Comparison of ENCODE assay signal across 8 mouse cellular contexts in genomic region chr10:80167460-80168037, GRCm38 (mm10). TPM values are rescaled to one million over a fixed set of nuclear protein-coding genes. Genes with fewer than 3 reads are reported as not detected.
DNase-seq lines count a peak whose midpoint lies in the region; ATAC-seq and TF ChIP-seq lines count a peak whose summit lies in the region.

No protein-coding gene starts in this region.

- ATAC-seq in hematopoietic stem cell, adult 5-6 weeks (replicated peaks in 1 of 2; ENCODE audit: insufficient read depth in 1 of 2, low FRiP score in 2 of 2, low TSS enrichment in 1 of 2, low read depth in 1 of 2, poor library complexity in 2 of 2, severe bottlenecking in 2 of 2): peak; percentile 79 to 85
- ATAC-seq in lung, embryonic 15.5 days (ENCODE audit: borderline replicate concordance, extremely low read depth, low FRiP score, low TSS enrichment): peak; percentile 92

- TF ChIP-seq POLR2A in olfactory bulb, adult 2 months (IDR thresholded peaks at IDR 0.05; ENCODE audit: insufficient read depth, low read depth, low read length): peak; percentile 99

- no peaks in the 10 kb centered on the region for H3K9me3 ChIP-seq in lung, embryonic 15.5 days

- peak overlapping the region; percentile 62 for H3K4me2 ChIP-seq in lung, embryonic 15.5 days

- no peak for TF ChIP-seq CTCF in olfactory bulb, adult 2 months (IDR thresholded peaks at IDR 0.05; ENCODE audit: insufficient read depth, low read depth, low read length)

- H3K4me3 ChIP-seq in lung, embryonic 15.5 days: peak overlapping the region; percentile 84
- peak overlapping the region; percentile 90 for H3K4me3 ChIP-seq in olfactory bulb, adult 2 months (ENCODE audit: insufficient read depth, low read depth, low read length)

- DNase-seq in MEL-GATA-1-ER (ENCODE audit: extremely low read depth, low read depth): peak; percentile 90
- DNase-seq in cerebellum, adult 8-10 months: peak; percentile 99
- peak; percentile 99 for DNase-seq in forelimb bud, embryonic 11.5 days (ENCODE audit: low read depth, low spot score)
- DNase-seq in layer of hippocampus, adult 9-10 months (ENCODE audit: low spot score): peak; percentile 95
- peak; percentile 97 to 98 for DNase-seq in thymus, adult 18-20 months

- H3K27me3 ChIP-seq in lung, embryonic 15.5 days: no peaks in the 10 kb centered on the region

- peak overlapping the region; percentile 100 for H3K27ac ChIP-seq in lung, embryonic 15.5 days
- H3K27ac ChIP-seq in olfactory bulb, adult 2 months (ENCODE audit: insufficient read depth, low read depth, low read length): peak overlapping the region; percentile 94

- under 1% methylated on average over 42 of the region's 55 CpGs for WGBS in lung, embryonic 15.5 days
- under 1% methylated on average over 55 of the region's 55 CpGs for WGBS in olfactory bulb, adult 2 months

- peaks cover 68% of the 10 kb centered on the region for H3K4me1 ChIP-seq in lung, embryonic 15.5 days
- peaks cover 59% of the 10 kb centered on the region for H3K4me1 ChIP-seq in olfactory bulb, adult 2 months (ENCODE audit: control insufficient read depth, insufficient read depth, low read length)

- peak overlapping the region; percentile 99 for H3K9ac ChIP-seq in lung, embryonic 15.5 days

- peaks cover 26% of the 10 kb centered on the region for H3K36me3 ChIP-seq in lung, embryonic 15.5 days

RNA-seq across cellular contexts. Expression of gene Cirbp, which starts 1.8 kb away (rescaled TPM):
- total RNA-seq in hematopoietic stem cell, adult 5-6 weeks (2017): 93.6 and 143 TPM in 2 replicates
- polyA plus RNA-seq in lung, embryonic 15.5 days (2015; fragmentation: Nextera tagmentation; extraction: Ambion mirVana): 94.6 and 95.1 TPM in 2 replicates
- polyA plus RNA-seq in olfactory bulb, adult 2 months (2012; ENCODE audit: insufficient read depth, insufficient read length, low replicate concordance, missing spikeins): not detected in 2 replicates

RNA-seq across cellular contexts. Expression of gene 1600002K03Rik, which starts 5.2 kb away (rescaled TPM):
- total RNA-seq in hematopoietic stem cell, adult 5-6 weeks (2017): 9.1 and 26.2 TPM in 2 replicates
- polyA plus RNA-seq in lung, embryonic 15.5 days (2015; fragmentation: Nextera tagmentation; extraction: Ambion mirVana): 11.6 and 14.7 TPM in 2 replicates
- polyA plus RNA-seq in olfactory bulb, adult 2 months (2012; ENCODE audit: insufficient read depth, insufficient read length, low replicate concordance, missing spikeins): not detected in 2 replicates

RNA-seq across cellular contexts. Expression of gene Efna2, which starts 11.7 kb away (rescaled TPM):
- not detected in 2 replicates for total RNA-seq in hematopoietic stem cell, adult 5-6 weeks (2017)
- polyA plus RNA-seq in lung, embryonic 15.5 days (2015; fragmentation: Nextera tagmentation; extraction: Ambion mirVana): 16.0 and 17.3 TPM in 2 replicates
- not detected in 2 replicates for polyA plus RNA-seq in olfactory bulb, adult 2 months (2012; ENCODE audit: insufficient read depth, insufficient read length, low replicate concordance, missing spikeins)

RNA-seq across cellular contexts. Expression of gene Midn, which starts 19.5 kb away (rescaled TPM):
- total RNA-seq in hematopoietic stem cell, adult 5-6 weeks (2017): 19.4 and 20.2 TPM in 2 replicates
- 17.5 and 18.6 TPM in 2 replicates for polyA plus RNA-seq in lung, embryonic 15.5 days (2015; fragmentation: Nextera tagmentation; extraction: Ambion mirVana)
- 128 TPM in 1 of 2 replicates, not detected in the other for polyA plus RNA-seq in olfactory bulb, adult 2 months (2012; ENCODE audit: insufficient read depth, insufficient read length, low replicate concordance, missing spikeins)

RNA-seq across cellular contexts. Expression of gene Cbarp, which starts 26.9 kb away (rescaled TPM):
- 2.2 and 2.4 TPM in 2 replicates for total RNA-seq in hematopoietic stem cell, adult 5-6 weeks (2017)
- polyA plus RNA-seq in lung, embryonic 15.5 days (2015; fragmentation: Nextera tagmentation; extraction: Ambion mirVana): 3.9 and 5.0 TPM in 2 replicates
- not detected in 2 replicates for polyA plus RNA-seq in olfactory bulb, adult 2 months (2012; ENCODE audit: insufficient read depth, insufficient read length, low replicate concordance, missing spikeins)

Comparison
In these comparisons a context has a peak if more than half of its experiments do, and no peak if none do; other contexts are left out.
1. Peak in every context shown above with its lines: DNase-seq, ATAC-seq, H3K4me3 ChIP-seq and H3K27ac ChIP-seq.
2. RNA of gene 1600002K03Rik, which starts 5.2 kb away (polyA plus RNA-seq): 11.6 to 14.7 TPM in lung, embryonic 15.5 days; not detected in olfactory bulb, adult 2 months; every median in the first group is over 10 times any median in the second.
3. RNA of gene Efna2, which starts 11.7 kb away (polyA plus RNA-seq): 16.0 to 17.3 TPM in lung, embryonic 15.5 days; not detected in olfactory bulb, adult 2 months; every median in the first group is over 10 times any median in the second.